Mouse (Mus musculus) ES-E14 (cell line): ENCODE data around the gene Bcar3.

Source experiments
- MAFK ChIP-seq: IDR thresholded peaks from 2 replicates; pipeline ENCODE4 v1.6.1; 2014; ENCODE audit warnings: mild to moderate bottlenecking, low read depth, low read length, inconsistent platforms; ENCODE audit not compliant: insufficient read depth
- ZNF384 ChIP-seq: IDR thresholded peaks from 2 replicates; pipeline ENCODE4 v1.6.1; 2012; ENCODE audit warnings: low read depth, low read length, inconsistent platforms

- TF ChIP-seq MAFK (no peak), ZNF384 (no peak)
Measured at GRCm38 (mm10) chr3:122313936-122314335, 20.0 kb downstream of the Bcar3 start.
